Mouse (Mus musculus) adipose tissue, adult 10 weeks (tissue): Measurements from ENCODE around the gene BC024063. TPM values are rescaled to one million over a fixed set of nuclear protein-coding genes. Genes with fewer than 3 reads are reported as not detected.

Experiments
- polyA plus RNA-seq: library from polyadenylated mRNA; stranded (reverse); fragments of 350-450 nt; fragmentation: Illumina TruSeq; extraction: RNeasy Lipid Tissue Mini Kit (QIAGEN cat#74804); gene quantifications from one replicate; pipeline ENCODE4 v1.2.3, GENCODE M21; 2014; ENCODE audit warnings: low read depth, low replicate concordance

The BC024063 gene
- 2.3 TPM for polyA plus RNA-seq

GRCm38 (mm10) chr10:82082728-82083621 lies at the start of gene BC024063:
BC024063 (plus strand) TSS chr10:82083353.

GRCm38 (mm10) chr10:82047597-82048459 lies 35.3 kb upstream of the BC024063 start, which contains the start of gene Zfp873:
Zfp873 (plus strand) TSS chr10:82048123.

GRCm38 (mm10) chr10:82127850-82128401 lies 44.8 kb downstream of the BC024063 start, which contains the start of gene AU041133:
AU041133 (plus strand) TSS chr10:82128013.

Other genes with a start within 250 kb of the BC024063 start
- 5.6 TPM for gene Gm32687, start 219.4 kb upstream of the BC024063 start, polyA plus RNA-seq
- gene Zfp781, start 152.9 kb upstream of the BC024063 start, polyA plus RNA-seq, result 1.5 TPM
- gene Zfp873, start 35.2 kb upstream of the BC024063 start, polyA plus RNA-seq, result 4.9 TPM
- gene AU041133, start 44.7 kb downstream of the BC024063 start, polyA plus RNA-seq, result 3.6 TPM
- 8.3 TPM for gene Zfp938, start 157.9 kb downstream of the BC024063 start, polyA plus RNA-seq
- gene 4932415D10Rik, start 233.2 kb downstream of the BC024063 start, polyA plus RNA-seq, result 1.9 TPM